Mouse (Mus musculus) cerebellum, postnatal 25 days (tissue): ENCODE measurements around the gene Gm826.

Experiments
- DNase-seq, 2 experiments: peaks; one replicate each; pipeline ENCODE4 v3.0.0; 2021; ENCODE audit warnings: mixed read lengths in 2 of 2

Gene Gm826

DNA sequence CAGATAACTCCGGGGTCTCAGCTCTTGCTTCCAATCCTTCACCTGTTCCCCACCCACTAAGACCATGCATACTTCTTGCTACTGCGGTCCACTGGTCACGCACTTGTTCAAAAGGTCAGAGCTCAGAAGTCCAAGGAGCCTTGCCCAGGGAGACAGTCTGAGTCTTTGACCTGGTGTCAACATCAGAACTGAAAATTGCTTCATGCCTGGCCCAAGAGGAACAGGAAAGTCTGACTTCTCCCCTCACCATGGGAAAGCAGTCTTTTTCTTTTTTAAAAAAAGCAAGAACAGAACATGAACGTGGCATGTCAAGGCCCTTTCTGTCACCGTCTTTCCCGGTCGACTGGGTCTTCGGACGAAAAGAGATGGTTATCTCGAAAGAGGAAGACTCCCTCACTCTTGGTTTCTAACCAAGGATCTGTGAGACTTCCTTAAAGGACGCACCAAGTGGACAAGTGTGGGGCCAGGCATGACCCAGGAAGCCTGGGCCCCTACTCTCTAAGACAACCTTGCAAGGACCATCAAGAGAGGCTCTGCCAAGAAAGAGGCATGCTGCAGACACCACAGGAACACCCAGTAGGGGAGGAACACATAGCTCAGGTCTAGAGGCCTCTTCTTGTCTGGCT lies 66.0 kb downstream of the Gm826 start:
- DNase-seq: no peak

DNA sequence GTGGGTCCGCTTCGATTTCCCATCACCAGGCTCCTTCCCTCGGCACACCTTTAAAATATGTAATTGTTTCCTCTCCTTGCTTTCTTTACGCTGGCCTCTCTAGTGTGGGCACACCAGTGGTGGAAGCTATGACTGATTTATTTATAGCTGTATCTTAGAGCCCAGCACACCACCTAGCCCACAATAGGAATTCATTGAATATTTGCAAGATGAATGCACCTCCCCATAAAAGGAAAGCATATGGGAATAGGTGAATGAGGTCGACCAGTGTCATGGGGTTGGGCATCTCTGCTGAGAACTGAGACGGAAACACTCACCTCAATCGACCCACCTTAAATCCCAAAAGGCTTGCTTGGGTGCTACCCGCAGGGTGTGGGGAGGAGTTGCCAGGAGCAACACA lies 70.1 kb downstream of the Gm826 start:
- no peak for DNase-seq

DNA sequence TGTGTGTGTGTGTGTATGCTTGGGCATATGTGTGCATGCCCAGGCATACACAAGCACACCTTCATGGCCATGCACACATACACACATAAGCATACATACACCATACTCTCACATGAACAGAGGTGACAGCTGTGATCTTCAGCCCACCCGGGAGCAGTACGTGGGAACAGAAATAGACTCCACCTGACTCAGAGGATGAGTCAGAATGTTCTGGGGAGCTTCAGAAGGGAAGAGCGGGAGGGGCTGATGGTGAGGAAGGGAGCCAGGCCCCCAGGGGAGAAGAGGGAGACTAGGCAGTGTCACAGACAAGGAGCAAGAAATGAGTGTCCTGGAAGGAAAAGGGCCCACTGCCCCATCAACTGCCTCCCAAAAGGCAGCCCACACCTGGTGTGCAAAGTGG lies 72.4 kb downstream of the Gm826 start:
- no peak for DNase-seq
